16 mouse cellular contexts compared by ENCODE assay signal in genomic region chr4:59312945-59313344, GRCm38 (mm10).
DNase-seq lines count a peak whose midpoint lies in the region; ATAC-seq and TF ChIP-seq lines count a peak whose summit lies in the region.
"Had no signal": no experiment of that assay in that cellular context is flagged by ENCODE, and none has a peak within 500 bp of the region (broad histone marks: within the 10 kb centered on the region; RNA-seq: fewer than 3 reads in every experiment).

No protein-coding gene starts in this region.

- H3K4me1 ChIP-seq in lung, embryonic 14.5 days (ENCODE audit: insufficient read depth): peaks cover 7% of the 10 kb centered on the region; the same call in 1 of the 2 replicates
- peaks cover 9% of the 10 kb centered on the region for H3K4me1 ChIP-seq in brown adipose tissue, adult 24 weeks (ENCODE audit: control insufficient read depth, insufficient read depth, insufficient read length, low read length)
- no peaks in the 10 kb centered on the region for H3K4me1 ChIP-seq in forebrain, embryonic 12.5 days
- H3K4me1 ChIP-seq: midbrain, embryonic 12.5 days had no signal

- H3K9me3 ChIP-seq in lung, embryonic 14.5 days (ENCODE audit: low read depth, low read length): no peaks in the 10 kb centered on the region
- H3K9me3 ChIP-seq in forebrain, embryonic 12.5 days: no peaks in the 10 kb centered on the region
- H3K9me3 ChIP-seq: limb, embryonic 15.5 days; midbrain, embryonic 12.5 days; stomach, embryonic 15.5 days had no signal

- no peak overlapping the region for H3K4me3 ChIP-seq in gastrocnemius, adult 2 months
- H3K4me3 ChIP-seq in lung, embryonic 14.5 days (ENCODE audit: low read depth, low read length): no peak overlapping the region
- peak overlapping the region; percentile 55 for H3K4me3 ChIP-seq in brown adipose tissue, adult 24 weeks (ENCODE audit: insufficient read depth, low read depth, low read length)
- H3K4me3 ChIP-seq in forebrain, embryonic 12.5 days (replicated peaks): no peak overlapping the region
- H3K4me3 ChIP-seq: left cerebral cortex, adult 2 months; limb, embryonic 15.5 days; midbrain, embryonic 12.5 days; stomach, embryonic 15.5 days had no signal

- 56% methylated on average over 7 of the region's 7 CpGs for WGBS in lung, embryonic 14.5 days
- 68% methylated on average over 7 of the region's 7 CpGs for WGBS in forebrain, embryonic 12.5 days

- intact Hi-C loops in gastrocnemius, adult 2 months (cut with DNase I): no loop called here
- intact Hi-C loops in heart, postnatal 10 days (cut with DNase I): no loop called here

- no peak for TF ChIP-seq CTCF in gastrocnemius, adult 2 months (IDR thresholded peaks at IDR 0.05)
- no peak for TF ChIP-seq CTCF in lung, embryonic 14.5 days (IDR thresholded peaks at IDR 0.05; ENCODE audit: low read depth)

- no peak for ATAC-seq in lung, embryonic 14.5 days (ENCODE audit: insufficient read depth)
- no peak for ATAC-seq in forebrain, embryonic 12.5 days (ENCODE audit: low FRiP score)
- ATAC-seq: activated CD4-positive, CD25-positive, alpha-beta regulatory T cell, adult 4 months; intestine, embryonic 16.5 days had no signal

- H3K36me3 ChIP-seq in lung, embryonic 14.5 days (ENCODE audit: insufficient read depth): no peaks in the 10 kb centered on the region
- H3K36me3 ChIP-seq in forebrain, embryonic 12.5 days (replicated peaks): no peaks in the 10 kb centered on the region
- H3K36me3 ChIP-seq: limb, embryonic 15.5 days; midbrain, embryonic 12.5 days; stomach, embryonic 15.5 days had no signal

- no peak overlapping the region for H3K4me2 ChIP-seq in lung, embryonic 14.5 days
- no peak overlapping the region for H3K4me2 ChIP-seq in forebrain, embryonic 12.5 days
- H3K4me2 ChIP-seq: limb, embryonic 15.5 days; midbrain, embryonic 12.5 days; stomach, embryonic 15.5 days had no signal

- no peak overlapping the region for H3K27ac ChIP-seq in gastrocnemius, adult 2 months
- 0 out of 2 replicates have a peak overlapping the region, but pooled peaks have one; percentile 24 for H3K27ac ChIP-seq in lung, embryonic 14.5 days (ENCODE audit: low read depth)
- peak overlapping the region; percentile 100 for H3K27ac ChIP-seq in brown adipose tissue, adult 24 weeks (replicated peaks; ENCODE audit: low read depth, low read length)
- no peak overlapping the region for H3K27ac ChIP-seq in forebrain, embryonic 12.5 days
- H3K27ac ChIP-seq: left cerebral cortex, adult 2 months; limb, embryonic 15.5 days; midbrain, embryonic 12.5 days; stomach, embryonic 15.5 days had no signal

- no peaks in the 10 kb centered on the region for H3K27me3 ChIP-seq in lung, embryonic 14.5 days (ENCODE audit: insufficient read depth, low read length)
- H3K27me3 ChIP-seq in forebrain, embryonic 12.5 days: no peaks in the 10 kb centered on the region
- H3K27me3 ChIP-seq: limb, embryonic 15.5 days; midbrain, embryonic 12.5 days; stomach, embryonic 15.5 days had no signal

- DNase-seq in gastrocnemius, adult 2 months: peak; percentile 53
- no peak for DNase-seq in gastrocnemius, adult 18-20 months (ENCODE audit: low spot score)
- DNase-seq in lung, embryonic 14.5 days: peak; percentile 45
- no peak for DNase-seq in lung, adult 18-20 months
- peak; percentile 66 to 74 for DNase-seq in heart, postnatal 10 days
- no peak for DNase-seq in spleen, postnatal 36 days (ENCODE audit: low spot score in 2 of 2)
- DNase-seq: cerebellum, adult 9-10 months; right cerebral cortex, postnatal 25 days had no signal

- H3K9ac ChIP-seq in lung, embryonic 14.5 days: no peak overlapping the region
- no peak overlapping the region for H3K9ac ChIP-seq in forebrain, embryonic 12.5 days
- H3K9ac ChIP-seq: limb, embryonic 15.5 days; midbrain, embryonic 12.5 days; stomach, embryonic 15.5 days had no signal

Comparison
In these comparisons a context has a peak if more than half of its experiments do, and no peak if none do; other contexts are left out.
1. DNase-seq: peak in gastrocnemius, adult 2 months (single experiment), lung, embryonic 14.5 days (single experiment) and heart, postnatal 10 days (2 of 2); none in gastrocnemius, adult 18-20 months (single experiment), lung, adult 18-20 months (0 of 2) and spleen, postnatal 36 days (0 of 2).
2. H3K27ac ChIP-seq: peak in lung, embryonic 14.5 days (single experiment) and brown adipose tissue, adult 24 weeks (single experiment); none in gastrocnemius, adult 2 months (single experiment) and forebrain, embryonic 12.5 days (single experiment).